Mouse (Mus musculus) T-helper 1 cell (primary cell): Measurements from ENCODE around the gene Frmd4a.

Experiments
- in situ Hi-C: fragments of 300-600 bp; cut with MboI, MseI; formaldehyde crosslinking; loops from one replicate; pipeline ENCODE4 v1.15.1; 2025; ENCODE audit warnings: high pct_unique_total_duplicates

Gene Frmd4a

DNA sequence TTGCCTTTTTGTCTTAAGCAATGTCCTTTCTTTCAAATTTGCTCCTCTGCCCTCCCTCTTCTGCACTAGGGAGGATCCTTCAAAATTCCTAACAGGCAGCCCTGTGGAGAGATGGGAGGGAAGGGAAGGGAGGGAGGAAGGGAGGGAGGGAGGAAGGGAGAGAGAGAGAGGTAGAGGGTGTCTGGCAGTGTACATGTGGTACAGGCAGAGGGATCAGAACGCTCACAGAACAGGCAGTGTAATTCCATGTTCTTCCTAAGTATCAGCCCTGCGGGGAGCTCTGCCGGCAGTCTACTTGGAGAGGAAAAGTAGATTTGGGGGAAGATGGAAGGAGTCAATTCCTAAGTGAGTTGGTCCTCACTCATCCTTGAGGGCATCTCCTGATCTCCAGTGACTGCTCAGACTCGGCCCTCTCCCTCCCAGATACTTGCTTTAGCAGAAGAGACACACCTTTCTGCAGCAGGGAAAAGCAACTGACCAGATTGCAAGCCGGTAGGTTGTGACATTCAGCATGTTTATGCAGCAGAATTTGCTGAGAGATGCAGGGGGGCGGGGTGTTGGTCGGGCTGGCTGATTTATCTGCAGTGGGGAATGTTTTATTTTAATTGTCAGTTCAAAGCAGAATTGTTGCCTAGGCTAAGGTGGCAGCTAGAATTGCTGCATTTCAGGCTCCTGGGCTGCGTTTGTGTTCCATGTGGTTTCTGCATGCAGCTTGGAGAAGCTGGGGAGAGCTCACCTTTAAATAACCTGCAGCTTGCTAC is at the start of gene Frmd4a:
Gene Frmd4a (plus strand): TSS at position 190 of the 761 bp plus-strand sequence.
- in situ Hi-C loops = no loop called here

DNA sequence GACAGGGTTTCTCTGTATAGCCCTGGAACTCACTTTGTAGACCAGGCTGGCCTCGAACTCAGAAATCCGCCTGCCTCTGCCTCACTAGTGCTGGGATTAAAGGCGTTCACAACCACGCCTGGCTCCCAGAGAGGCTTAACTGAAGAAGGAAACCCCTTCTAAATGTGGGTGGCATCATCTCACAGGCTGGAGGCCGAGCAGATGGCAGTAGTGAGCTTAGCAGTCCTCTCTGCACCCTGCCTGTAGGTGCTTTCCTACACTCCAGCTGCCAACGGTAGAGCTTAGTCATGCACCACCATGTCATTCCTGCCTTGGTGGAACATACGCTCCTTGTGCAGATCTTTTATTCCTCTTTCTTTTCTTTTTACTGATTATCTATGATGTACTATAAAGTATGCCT is 28.6 kb upstream of the Frmd4a start:
- in situ Hi-C loops = no loop called here

DNA sequence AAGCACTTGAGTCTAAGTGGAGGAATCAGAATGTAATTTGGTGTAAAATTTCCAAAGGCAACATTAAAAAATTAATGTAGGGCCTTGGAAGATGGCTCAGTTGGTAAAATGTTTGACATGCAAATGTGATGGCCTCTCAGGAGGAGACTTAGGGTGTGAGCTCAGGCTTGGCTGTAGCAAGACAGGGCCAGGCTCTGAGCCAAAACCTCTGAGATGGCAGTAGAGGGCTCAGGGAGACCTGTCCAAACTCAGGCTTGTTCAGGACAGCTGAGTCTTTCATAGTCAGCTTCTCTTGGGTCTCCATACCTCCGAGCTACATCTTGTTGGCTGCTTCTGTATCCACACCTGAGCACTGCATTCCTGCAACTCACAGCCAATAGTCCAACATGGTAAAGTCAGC is 27.1 kb upstream of the Frmd4a start:
- in situ Hi-C loops = no loop called here

DNA sequence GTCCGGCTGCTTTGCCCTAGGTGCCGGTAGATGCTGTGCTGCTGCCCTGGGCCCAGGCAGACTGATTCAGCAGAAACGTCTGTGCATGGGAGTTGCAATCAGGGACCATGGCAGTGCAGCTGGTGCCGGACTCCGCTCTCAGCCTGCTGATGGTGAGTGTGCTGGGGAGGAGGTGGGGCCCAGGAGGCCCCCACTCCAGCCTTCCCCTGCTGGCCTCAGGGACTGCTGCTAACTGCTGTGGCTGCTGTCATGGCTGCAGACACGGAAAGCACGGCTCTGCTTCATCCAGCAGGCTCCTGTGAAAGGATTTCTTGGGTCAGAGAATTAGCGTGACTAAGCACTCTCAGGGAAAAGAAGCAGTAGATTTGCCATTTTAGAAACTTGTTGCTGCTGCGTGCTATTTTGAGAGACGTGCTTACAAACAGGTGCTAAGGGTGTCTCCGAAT is 937 bp downstream of the Frmd4a start:
- in situ Hi-C loops = no loop called here

DNA sequence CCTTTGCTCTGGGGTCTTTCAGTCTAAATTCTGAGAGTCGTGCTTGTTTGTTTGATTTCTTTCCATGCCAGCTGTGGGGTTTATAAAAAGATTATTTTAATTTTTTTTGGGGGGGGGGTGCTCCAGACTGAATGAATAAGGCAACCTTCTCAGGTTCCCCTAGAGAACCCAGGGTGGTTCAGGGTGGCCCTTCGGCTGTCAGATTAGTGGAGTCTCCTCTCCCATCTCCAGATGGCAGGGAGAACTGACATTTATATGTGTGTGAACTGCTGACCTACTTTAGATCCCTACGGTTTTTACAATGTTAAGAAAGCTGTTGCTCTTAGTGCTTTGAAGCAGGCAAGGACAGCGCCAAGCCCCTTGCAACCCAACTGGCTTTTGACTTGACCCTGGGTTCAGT is 1.4 kb downstream of the Frmd4a start:
- in situ Hi-C loops = no loop called here

DNA sequence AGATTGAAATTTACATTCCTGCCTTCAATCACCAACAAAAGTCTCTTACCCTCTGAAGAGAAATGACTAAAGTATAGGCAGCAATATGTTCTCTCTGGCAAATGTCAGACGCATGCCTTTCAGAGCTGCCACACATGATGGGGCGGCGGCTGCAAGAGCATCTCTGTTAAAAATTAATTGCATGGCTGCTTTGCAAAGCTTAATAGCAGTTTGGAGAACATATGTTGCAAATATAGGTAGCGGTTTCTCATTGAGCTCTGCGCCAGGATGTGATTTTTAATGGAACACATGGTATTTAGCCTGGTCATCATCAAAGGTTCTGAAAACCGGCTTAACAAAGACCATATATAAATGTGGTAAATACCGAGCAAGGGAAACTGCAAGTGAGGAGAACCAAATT is 7.4 kb downstream of the Frmd4a start:
- in situ Hi-C loops = no loop called here

DNA sequence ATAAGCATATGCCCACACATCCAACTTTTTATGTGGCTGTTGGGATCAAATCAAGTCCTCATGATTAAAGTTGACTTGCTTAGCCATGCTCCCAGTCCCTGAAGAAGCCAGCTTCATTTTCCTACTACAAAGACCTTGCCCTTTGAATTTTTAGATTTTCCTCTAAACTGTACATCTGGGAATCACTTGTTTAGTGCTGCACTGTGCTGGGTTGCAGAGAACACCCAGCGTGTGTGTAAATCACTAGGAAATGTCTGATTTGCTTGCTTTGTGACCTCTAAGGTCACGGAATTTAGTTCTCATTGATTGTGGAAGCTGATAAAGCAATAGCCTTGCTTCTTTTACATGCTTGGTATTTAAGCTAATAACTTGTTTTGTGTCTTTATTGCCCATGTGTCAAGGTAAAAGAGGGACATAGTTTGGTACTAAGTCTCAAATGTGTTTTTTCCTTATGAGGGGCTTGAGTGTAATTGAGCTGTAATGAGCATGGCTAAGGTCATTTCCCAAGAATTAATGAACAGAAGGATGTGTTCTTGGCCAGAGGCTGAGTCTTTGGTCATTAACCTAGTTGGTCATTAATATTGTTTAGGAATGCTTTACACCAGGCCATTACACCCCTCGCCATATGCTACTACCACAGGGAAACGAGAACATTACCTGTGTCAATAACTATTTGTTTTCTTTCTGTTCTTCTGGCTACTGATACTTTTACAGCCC is 11.7 kb downstream of the Frmd4a start:
- in situ Hi-C loops = no loop called here

DNA sequence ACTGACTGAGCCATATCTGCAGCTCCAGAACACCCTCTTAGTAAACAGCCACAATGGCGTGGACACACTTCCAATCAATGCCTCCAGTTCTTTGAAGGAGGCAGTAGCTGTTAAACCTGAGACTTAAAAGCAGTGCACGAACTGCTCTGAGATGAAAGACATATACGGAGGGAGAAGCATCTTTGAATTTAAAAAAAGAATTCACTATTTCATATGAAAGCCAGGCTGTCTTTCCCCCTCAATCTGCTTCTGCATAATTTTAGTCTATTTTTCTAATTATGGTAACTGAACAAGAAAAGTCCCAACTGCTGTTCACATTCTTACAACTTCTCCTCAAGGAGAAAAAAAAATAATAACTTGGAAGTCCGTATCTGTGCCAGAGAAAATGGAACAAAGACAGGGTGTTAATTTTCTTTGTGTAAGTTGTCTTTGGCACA is 18.7 kb downstream of the Frmd4a start:
- in situ Hi-C loops = no loop called here

DNA sequence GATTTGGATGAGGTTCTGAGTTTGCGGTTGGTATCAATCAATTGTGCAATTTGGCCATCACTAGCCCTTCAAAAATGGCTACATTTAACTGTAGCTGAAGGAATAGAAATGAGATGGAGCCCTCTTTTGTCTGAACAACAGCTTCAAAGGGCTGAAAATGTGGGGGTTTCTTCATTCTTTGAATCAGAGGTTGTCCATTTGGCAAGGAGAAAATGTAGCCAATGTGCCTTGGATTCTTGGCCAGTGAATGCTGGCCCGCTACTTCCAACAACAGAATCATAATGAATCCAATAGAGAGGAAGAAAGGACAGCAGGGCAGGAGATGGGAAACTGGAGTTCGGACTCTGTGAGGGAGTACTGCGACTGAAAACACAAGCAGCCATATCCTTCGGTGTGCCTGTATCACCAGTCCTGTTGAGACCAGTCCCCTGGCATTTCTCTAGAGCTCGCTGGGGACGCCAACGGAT is 19.2 kb downstream of the Frmd4a start:
- in situ Hi-C loops = no loop called here

DNA sequence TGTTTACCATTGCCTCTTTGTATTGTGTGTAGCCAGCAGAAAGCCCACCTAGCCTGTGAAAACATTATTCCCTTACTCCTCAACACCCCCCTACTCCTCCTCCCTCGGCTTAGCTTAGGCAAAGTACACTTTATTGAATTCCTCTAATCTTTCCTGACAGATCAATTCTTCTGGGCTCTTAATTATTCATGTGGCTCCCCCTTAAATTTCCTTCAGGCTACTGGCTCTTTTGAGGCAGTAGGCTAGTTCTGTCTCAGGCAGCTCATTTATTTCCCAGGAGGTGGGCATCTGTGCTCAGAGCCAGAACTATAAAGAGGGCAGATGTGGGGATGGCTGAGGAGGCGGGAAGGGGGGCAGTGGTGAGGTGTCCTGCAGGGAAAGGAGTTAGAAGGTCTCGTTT is 24.5 kb downstream of the Frmd4a start:
- in situ Hi-C loops = no loop called here

DNA sequence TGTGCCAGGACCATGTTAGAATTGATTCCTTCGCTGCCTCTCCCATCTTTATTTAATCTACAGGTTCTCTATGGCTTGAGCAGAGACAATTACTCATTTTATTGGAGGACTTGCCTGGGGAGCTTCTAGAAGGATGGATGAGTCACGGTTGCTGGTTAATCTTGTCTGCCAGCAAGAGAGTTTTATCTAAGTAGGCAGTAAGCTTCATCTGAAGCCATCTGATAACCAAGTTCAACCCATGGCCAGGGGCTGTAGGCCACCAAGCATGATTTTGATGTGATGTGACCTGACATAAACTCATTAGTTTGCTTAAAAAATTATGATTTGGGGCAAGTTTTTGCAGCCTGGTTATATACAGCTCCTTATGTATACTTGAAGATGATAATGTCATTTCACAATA is 38.0 kb downstream of the Frmd4a start:
- in situ Hi-C loops = loop anchor here (5.0 kb wide), 1 partner anchor 107 kb away; no protein-coding TSS in a partner anchor

DNA sequence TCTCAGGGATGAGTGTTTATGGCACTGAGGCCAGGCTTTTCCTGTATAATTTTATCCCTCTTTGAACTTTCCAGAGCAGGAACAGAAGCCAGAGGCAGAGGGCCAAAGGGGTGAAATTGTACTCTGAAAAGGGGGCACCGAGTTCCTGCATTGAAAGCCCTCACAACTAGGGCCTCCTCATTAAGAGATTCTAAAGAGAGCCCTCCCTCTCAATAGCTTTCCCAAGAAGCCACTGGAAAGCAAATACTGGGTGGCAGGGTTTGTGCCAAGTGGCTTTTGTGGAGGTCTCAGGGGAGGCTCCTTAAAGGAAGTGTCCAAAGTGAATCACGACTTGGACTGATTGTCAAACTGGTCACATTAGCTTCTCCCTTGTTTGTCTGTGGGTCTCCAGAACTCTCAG is 43.2 kb downstream of the Frmd4a start:
- in situ Hi-C loops = no loop called here

DNA sequence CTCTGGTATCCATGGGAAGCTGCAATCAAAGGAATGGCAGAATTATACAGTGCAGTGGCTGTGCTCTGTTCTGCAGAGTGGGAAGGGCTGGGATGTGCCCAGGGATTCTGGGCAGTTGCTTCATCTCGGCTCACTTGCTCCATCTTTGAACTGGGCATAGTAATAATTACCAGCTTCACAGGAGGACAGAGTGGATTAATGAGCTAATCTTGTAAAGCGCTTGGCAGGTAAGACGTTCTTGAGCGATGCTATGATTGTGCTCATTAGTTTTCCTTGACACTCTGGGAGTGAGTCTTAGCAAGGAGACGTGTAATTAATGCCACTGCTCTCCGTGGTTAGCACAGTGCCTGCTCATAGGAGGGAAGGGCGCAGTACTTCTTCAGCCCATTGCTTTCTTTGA is 54.3 kb downstream of the Frmd4a start:
- in situ Hi-C loops = no loop called here

DNA sequence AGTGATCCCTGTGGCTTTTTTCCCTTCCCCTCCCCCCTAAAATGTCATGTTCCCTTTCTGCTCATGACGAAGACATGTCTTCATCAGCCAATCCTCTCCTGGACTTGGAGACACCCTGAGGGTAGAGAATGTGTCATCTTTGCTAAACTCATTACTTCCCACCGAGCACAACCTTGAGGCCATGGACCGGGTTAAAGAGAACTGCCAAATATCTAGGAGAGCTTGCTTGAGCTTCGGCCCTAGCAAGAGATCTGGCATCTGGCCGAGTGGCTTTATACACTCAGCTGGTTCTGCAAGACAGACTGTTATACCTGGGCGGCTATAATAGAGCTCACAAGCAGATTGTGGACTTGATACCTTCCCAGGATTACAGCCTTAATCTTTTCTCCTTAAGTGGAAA is 66.4 kb downstream of the Frmd4a start:
- in situ Hi-C loops = no loop called here

DNA sequence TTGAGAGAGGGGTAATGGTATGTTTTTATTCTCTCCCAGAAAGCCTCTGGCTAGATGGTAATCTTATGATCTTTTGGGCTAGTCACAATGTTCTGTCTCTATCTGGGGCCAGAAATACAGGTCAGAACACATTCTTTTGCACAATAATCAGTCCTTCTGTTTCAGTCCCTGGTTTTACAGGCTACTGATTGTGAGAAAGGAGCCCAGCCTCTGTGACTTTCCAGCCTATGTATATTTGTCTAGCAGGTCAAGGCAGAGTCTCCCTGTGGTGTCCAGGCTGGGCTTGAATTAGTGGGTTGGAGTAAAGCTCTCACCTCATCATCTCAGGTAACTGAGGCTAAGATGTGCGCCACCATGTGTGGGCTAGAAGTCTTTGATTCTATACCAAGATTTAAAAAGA is 80.1 kb downstream of the Frmd4a start:
- in situ Hi-C loops = no loop called here

DNA sequence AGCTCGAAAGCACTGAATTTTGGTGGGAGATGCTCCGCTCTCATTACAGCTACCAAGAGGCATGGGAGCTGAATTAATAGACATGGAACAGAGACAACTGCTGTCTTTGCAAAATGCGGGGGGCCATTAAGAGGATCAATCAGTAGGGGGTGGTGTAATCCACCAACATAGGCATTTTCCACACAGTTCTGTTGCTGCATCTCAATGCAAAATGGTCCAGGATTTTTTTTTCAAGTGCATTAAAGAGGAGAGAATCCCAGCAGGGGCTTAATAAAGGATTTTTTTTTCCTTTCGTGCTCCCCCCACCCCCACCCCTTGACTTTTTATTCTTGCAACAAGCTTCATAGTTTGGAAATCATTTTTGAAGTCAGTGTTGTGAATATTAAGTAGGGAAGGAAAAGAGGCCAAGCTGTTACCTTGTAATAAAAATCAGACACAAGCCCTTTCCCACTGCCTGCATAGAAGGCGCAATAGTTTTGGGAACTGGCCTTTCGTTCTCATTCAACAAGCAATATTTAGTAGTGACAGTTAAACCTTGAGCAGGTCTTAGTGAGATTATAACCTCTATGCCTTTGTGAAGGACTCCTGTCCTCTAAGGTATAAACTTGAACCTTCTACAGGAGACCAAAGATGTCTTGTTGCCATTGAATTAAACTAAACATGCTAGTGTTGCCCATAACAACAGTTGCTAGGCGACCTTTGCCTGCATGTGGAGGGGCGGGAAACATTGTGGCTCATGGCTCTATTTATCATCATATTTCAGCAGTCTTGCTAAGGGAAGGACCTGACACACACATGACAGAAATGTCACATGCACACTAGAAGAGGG is 81.6 kb downstream of the Frmd4a start:
- in situ Hi-C loops = no loop called here

DNA sequence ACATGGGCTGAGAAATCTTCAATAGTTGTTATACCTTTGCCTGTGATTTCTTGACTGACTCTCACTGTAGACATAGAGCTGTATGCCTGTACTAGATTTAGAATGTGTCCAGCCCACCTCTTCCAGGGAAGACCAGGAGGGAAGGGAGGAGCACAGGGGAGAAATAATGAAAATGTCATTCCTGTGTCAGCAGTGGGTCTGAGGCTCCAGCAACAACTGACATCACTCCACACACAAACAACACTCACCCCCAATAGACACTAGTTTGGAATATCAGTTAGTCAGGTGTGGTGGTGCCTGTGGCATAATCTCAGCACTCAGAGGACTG is 82.2 kb downstream of the Frmd4a start:
- in situ Hi-C loops = no loop called here

DNA sequence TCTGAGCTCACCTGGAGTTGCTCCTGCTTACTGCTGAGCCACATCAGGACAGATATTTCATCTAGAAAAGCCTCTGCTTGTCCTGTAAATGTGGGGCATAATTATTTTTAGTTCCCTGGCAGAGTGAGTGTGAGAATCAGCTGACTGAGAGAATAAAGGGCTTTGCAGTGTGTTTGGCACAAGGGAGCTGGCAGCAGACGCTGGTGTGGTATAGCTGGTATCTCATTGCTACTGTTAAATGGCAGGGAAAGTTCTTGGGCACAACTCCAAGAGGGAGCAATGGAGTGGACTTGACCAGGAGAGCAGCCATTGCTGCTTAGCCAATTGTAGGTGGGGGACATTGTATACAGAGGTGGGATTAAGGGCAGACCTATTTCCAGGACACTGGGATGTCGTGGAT is 83.9 kb downstream of the Frmd4a start:
- in situ Hi-C loops = no loop called here

DNA sequence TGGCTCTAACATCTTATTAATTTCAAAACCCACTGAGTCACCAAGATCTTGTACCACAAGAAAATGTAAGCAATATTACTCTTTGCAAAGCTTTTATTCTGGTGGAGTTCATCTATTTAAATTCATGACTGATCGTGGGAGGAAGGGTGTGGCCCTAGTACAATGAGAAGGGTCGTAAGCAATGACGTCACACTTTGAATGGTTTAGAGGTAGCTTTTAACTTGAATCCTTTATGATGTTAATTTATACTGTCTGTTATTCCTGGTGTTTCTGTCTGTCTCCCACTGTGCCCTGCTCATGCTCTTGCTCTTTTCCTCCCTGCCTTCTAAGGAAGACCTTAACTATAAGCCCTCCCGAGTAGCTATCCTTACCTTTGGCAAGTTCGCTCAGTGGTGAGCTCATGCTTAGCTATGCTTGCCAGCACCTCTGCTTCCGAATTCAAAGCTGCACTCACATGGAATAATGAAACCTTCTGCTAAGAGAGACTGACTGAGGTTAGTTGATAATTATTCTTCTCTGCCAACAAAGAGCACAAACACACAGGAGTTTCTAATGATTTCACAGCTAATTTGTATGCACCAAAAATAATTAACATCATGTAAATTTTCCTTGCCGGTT is 95.9 kb downstream of the Frmd4a start:
- in situ Hi-C loops = no loop called here

DNA sequence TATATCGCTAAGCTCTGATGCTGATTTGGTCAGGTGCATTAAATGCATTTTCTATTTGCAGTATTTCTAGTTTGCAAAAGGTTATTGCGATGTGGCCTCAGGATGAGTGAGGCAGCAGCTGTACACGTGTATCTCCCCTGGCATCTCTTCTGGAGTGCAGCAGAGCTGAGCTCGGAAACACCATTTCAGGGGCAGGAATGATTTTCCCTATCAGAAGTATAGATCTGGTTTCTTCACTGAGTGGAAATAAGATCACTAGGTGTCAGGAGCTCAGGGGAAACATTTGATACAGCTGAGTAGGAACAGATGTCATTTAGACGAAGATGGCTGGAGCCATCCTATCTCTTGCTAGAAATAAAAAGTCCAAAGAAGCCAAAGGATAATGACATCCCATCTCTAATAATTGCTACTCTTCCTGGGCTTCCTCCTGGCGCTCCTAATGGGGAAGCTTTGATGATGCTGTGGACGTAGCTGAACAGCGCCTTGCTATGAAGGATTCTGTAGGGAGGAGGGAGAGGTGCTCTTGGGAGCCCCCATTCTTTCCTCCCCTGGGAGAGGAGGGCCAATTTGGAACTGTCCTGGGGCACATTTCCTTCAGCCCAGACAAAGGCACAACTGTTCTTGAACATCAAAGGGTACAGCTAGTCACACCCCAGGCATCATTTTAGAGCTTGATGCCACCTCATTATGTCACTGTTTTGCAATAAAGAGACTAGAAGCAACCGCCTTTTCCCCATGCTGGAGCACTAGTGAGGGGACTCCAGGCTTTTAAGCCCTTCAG is 102.4 kb downstream of the Frmd4a start:
- in situ Hi-C loops = no loop called here

DNA sequence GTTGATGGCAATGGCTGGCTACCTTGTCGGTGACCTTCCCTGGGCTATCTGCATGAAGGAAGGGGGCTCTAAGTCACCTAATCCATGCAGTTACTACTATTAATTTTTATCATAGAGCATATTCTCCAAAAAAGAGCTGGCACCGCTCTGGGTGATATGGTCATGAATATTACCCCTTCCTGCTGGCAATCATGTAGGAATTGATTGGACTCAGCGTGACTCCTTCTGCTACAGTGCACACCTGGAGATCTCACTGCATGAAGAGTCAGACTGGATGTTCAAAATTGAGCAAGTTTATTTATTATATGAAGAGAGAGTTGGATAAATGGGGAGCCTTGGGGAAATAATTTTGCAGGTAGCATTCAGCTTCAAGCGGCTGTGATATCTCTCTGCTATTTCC is 113.7 kb downstream of the Frmd4a start:
- in situ Hi-C loops = no loop called here
